Mouse (Mus musculus) neutrophil, adult 5-6 weeks (primary cell): ENCODE data around the gene Hoxc11. TPM values are rescaled to one million over a fixed set of nuclear protein-coding genes. Genes with fewer than 3 reads are reported as not detected.

Experiments
- ATAC-seq: fragments of 151-379, 151-347 bp; 2 replicates; pipeline ENCODE4 v1.8.0; 2017; ENCODE audit warnings: mild to moderate bottlenecking, moderate TSS enrichment; ENCODE audit not compliant: insufficient number of reproducible peaks, poor library complexity, low FRiP score, severe bottlenecking; ENCODE audit errors: extremely low read depth
- total RNA-seq: library from RNA; stranded (forward); fragments of 200-1000 nt; gene quantifications from 2 replicates; pipeline ENCODE4 v1.2.3, GENCODE M21; 2017

Hoxc11 gene
- total RNA-seq, 1 experiment from 2014 or later: not detected

DNA sequence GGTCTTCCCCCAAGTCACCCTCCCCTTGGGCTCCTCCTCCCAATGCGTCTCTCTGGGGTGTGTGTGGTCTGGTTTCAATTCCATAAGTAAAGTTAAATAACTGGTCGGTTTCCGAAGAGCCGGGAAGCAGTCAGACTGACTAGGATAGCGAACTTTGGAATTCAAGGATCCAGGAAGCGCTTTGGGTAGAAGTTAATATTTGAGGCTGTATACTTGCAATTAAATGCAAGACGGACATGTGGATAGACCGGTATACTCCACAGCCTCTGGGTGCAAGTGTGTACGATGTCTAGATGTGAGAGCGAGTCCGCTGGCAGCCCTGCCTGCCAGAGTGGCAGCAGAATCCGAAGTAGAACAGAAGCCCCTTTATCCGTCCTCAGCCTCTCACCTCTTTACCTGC, 8.3 kb downstream of the Hoxc11 start:
- ATAC-seq: no peak

DNA sequence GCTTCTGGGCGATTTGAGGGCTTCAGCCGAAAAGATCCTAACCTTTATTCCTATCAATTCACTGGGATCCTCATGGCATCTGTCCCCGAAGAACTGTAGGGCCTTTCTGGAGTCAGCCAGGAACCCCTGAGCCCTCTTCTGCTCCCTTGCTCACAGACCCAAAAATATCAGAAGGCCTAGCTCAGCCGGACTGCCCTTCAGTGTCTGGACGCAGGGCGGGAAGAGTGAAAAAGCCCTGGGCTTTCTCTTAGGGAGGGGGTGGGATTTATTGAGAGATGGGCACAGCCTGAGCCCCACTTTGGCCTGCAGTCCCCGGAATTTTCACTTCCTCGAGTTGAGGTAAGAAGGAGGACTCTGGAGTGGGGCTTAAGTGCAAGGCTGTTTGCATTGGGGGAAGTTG, 9.0 kb downstream of the Hoxc11 start:
- ATAC-seq: no peak

DNA sequence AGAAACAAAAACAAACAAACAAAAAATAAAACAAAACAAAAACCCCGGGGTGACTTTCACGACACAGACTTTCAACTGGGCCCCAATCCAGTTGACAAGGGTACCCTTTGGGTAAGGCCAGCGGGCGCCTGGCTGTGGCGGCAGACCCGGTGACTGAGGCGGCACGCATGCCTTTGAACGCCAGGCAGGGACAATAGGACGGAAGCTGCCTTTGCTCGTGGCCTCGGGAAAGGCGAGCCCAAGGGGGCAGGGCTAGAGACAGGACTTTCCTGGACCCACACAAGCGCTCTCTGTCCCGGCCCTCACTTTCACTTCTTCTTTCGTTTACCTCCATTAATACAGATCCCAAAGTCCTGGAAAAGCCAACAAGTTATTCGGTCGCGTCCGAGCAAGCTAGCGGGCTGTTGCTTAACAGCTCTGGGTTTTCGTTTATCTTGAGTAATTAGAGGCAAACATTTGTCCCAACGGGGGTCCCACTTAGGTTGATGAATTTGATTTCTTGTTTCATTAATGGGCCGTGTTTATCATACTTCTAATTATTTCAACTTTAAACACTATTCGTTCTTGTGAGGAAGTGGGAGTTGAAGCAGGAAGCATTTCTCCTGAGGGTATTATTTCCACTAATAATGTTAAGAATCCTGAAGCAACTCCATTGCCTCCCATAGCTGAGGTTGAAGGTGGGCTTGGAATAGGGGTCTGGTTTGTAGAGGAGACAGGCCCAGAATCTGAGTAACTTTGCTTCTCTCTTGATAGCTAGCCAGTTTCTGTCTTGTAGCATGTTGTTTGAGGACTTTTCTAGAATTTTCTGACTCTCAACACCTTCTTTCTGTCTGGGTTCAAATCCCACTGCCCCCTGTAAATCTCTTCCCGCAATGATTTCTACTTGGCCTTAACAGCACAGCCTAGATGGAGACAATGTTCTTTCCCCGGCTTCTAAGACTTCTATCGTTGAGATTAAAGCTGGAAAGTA, 9.7 kb downstream of the Hoxc11 start:
- ATAC-seq: no peak

DNA sequence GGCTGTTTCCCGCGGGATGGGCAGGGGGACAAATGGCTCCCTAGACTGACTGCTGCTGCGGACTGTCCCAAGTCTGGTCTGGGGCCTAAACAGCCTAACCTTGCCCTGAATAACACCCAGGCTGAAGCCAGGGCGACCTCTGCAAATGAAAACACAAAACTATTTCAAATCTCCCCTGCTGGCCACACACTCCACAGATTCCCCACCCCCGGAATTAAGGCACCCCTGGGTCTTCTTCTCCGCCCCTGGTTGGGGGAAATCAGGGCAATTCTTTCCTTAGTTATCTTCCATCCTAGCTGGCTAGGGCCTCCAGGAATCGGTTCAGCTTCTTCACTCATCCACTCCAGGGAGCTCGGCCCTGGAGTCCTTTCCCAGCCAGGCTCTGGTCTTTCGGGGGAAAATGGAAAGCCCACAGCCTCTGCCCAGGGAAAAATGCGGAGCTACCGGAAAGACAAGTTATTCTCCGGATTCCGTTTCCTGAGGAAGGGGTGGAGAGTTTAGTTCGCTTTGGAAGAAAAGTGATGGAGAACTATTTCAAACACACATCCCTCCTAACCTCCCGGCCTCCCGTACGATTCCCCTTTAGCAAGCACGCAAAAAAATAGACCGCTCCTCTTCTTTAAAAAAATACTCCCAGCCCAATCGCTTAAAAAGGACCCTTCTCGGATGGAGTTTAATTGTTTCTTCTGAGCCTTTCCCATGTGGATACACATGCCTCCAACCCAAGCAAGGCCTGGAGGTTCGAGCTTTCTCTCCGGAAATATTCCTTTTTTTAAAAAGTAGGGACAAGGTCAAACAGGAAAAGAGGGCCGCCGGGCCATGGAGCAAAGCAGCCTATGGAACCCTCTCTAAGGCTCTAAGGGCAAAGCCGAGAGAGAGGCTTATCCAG, 11.0 kb downstream of the Hoxc11 start:
- no peak for ATAC-seq

DNA sequence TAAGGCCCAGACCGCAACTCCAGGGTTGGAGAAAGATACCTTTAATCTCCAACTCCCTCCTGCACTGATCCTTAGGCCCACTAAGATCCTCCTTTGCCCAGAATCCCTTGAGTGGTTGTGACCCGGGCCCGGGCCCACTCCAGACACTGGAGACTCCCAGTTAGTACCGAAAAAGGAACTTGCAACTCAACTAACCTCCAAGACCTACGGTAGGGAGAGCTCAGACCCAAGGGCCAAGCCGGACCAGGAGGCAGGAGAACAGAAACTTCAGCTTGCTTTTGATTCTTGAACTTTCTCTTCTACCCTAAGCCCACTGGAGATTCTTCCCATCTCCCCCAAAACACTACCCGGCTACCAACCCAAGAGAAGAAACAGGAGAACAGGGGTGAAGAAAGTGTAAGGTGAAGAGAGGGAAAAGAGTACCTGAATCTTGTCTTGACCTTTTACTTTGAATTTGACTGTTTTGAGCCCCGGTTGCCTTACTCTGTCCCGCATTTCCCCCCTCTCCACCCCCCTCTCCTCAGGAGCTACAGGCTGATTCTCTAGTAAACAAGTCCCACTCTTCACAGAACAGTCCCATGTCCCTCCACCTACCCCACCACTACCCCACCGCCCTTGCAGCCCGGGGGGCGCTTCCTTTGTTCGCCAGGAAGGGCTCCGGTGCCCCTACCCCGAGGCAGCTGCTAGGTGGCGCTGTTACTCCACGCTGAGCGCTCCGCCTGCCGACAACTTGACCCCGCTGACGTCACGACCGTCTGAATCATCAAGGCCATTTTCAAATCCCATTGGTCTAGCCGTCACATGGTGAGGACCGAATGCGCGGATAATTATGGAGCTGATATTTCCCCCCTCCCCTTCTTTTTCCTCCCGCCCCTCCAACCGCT, 11.9 kb downstream of the Hoxc11 start:
- peak; percentile 36; the same call in 1 of the 2 replicates for ATAC-seq

DNA sequence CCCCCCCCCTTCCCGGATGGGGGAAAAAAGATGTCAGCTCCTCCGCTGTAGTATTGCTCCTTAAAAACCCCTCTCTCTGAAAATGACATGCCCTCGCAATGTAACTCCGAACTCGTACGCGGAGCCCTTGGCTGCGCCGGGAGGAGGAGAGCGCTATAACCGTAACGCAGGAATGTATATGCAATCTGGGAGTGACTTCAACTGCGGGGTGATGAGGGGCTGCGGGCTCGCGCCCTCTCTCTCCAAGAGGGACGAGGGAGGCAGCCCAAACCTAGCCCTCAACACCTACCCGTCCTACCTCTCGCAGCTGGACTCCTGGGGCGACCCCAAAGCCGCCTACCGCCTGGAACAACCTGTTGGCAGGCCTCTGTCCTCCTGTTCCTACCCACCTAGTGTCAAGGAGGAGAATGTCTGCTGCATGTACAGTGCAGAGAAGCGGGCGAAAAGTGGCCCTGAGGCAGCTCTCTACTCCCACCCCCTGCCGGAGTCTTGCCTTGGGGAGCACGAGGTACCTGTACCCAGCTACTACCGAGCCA, 12.6 kb downstream of the Hoxc11 start, which contains the start of gene Hoxc10:
Gene Hoxc10, plus strand, starts transcription at position 21 of the 536 bp plus-strand sequence.
- ATAC-seq: 0 out of 2 replicates have a peak, but pooled peaks have one; percentile 18

DNA sequence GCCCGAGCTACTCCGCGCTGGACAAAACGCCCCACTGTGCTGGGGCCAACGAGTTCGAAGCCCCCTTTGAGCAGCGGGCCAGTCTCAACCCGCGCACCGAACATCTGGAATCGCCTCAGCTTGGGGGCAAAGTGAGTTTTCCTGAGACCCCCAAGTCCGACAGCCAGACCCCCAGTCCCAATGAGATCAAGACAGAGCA, 13.0 kb downstream of the Hoxc11 start, which contains the start of gene Hoxc5:
Gene Hoxc5, plus strand, starts transcription at position 132 of the 199 bp plus-strand sequence.
- no peak for ATAC-seq

DNA sequence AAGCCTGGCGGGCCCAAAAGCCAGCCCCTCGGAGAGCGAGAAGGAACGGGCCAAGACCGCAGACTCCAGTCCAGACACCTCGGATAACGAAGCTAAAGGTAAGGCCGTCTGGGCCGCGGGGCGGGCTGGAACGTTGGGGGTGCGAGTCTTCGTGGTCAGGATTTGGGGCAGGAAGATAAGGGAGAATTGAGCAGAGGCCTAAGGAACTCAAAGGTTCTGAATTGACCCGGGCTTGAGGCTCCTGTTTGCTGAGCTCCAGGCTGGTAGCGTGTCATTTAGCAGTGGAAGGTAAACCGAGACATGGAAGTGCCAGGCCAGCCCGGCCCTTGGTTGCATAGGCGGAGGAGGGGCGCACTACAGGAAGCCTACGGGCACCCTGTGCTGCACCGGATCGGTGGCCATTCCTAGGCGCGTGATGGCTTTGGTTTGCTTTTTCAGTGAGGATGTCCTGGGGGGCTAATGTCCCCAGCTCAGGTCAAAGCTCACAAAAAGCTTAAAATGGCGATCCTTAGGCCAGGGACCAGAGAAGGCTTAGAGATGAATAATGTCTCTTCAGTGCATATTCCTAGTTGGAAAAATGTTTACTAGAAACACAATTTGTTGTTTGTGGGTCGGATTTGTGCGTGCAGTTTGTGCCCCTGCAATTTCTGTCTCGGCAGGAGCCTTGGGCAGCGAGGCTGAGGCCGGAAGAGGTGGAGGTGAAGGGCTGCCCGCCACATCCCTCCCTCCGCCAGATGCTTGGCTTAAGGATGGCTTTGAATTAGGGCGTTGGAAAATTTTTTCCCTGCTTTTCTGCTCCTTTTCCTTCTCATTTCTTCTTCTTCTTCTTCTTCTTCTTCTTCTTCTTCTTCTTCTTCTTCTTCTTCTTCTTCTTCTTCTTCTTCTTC, 13.5 kb downstream of the Hoxc11 start:
- ATAC-seq: no peak

DNA sequence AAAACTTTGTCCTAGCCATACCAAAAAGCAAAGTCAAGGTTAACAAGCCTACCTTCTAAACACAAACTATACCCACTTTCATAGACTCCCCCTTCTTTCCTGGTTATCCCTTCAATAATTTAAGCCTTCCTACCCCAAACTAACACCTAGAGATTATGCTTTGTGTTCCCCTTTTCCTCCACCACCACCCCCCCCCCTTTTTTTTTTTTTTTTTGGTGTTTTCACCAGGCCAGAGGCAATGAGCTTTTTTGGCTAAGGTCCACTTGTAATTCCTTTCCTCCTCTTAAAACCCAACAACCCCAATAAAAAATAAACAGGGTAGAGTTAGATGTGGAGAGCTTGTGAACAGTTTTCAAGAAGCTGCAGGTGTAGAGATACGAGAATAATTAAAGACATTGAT, 15.1 kb downstream of the Hoxc11 start:
- no peak for ATAC-seq

DNA sequence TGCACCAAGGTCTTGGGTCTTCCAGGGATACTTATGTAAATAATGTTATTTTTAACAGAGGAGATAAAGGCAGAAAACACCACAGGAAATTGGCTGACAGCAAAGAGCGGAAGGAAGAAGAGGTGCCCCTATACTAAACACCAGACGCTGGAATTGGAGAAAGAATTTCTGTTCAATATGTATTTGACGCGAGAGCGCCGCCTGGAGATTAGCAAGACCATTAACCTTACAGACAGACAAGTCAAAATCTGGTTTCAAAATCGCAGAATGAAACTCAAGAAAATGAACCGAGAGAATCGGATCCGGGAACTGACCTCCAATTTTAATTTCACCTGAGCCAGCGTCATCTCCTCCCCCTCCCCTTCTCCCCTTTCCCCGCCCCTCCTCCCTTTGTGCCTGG, 16.5 kb downstream of the Hoxc11 start:
- ATAC-seq: no peak

DNA sequence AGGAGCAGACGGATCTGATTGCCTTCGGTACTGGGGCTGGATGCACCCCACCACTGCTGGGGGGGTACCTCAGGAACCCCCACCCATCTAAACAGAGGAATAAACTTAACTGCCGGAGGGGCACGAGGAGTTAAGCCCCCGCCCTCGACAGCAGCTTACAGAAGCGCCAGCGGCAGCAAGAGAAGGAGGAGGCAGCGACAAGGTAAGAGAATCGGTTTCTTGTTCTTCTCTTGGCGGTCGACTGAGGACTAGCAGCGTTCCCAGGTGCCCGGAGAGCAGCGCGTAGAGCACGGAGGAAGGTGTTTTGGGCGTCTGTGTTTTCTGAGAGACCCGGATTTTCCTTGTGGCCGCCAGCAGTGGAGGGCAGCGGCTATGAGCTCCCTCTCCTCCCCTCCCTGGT, 18.0 kb downstream of the Hoxc11 start:
- ATAC-seq: no peak

DNA sequence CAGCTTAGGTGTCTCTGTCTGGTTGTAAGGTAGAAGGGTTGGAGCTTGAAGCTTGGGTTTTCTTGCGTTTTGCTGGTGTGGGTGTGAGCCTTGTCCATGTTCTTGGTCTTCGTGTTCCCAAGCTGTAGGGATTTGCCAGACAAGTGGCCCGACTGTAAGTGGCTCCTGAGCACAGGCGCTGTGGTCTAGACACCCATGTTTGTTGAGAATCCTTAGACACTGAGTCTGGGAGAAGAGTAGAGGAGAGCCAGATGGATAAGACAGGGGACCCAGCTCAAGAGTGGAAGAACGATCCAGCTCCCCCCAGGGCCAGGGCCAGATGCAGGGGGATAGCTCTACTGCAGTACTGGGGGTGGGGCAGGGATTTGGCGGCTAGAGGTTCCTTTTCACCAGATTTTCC, 18.5 kb downstream of the Hoxc11 start:
- ATAC-seq: no peak

DNA sequence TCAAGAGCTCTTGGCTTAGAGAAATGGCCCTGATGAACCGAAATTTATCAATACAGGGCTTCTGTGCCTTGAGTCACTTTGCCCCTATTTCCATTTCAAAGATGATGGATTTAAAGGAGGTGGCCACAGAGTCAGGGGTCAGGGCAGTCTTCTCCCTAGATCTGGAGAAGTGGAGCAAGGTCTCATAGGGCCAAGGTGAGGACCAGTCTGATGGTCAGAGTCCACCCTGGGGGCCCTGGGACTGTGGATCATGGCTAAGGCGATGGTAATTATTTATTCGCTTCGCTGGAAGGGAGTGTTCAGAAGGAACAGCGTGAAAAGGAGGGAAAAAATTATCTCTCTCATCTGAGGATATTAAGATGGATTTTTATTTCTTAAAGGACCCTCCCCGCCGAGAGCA, 20.8 kb downstream of the Hoxc11 start:
- ATAC-seq: no peak

DNA sequence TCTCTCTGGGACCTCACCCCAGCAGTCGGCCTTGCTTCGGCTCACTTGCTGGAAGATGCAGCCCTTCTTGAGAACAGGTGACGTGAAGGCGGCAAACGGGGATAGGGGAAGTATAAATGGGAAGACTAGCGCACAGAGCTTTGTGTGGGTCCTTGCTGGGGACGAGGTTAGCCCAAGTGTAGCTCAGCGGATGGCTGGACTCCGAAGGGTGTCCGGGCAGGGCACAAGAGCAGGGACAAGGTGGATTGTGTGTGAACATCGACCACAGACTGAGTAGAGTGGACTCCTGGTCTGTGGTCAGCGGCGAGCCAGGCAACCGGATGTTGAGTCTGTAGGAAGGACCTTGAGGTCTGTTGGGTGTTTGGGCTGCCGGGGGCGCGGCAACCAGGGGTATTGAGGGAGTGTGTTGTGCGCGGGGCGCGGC, 21.5 kb downstream of the Hoxc11 start:
- ATAC-seq: no peak

DNA sequence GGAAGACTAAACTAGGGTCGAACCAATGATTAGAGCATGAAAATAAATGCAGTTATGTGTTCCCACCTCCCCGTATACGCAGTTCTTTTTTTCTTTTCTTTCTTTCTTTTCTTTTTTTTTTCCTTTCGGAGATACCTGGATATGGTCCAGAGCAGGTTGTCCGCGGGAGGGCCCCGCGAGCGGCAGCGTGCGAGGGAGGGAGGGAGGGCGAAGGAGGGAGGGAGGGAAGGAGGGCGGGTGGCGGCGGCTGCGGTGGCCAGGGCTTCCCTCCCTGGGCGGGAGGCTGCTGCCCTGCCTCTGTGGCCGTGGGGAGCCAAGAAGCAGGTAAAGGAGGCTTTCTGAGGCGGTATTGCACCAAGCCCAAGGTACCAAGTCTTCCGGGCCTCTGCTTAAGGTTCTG, 21.9 kb downstream of the Hoxc11 start, which contains the start of gene Hoxc9:
Gene Hoxc9, plus strand, starts transcription at position 269 of the 400 bp plus-strand sequence.
- no peak for ATAC-seq

DNA sequence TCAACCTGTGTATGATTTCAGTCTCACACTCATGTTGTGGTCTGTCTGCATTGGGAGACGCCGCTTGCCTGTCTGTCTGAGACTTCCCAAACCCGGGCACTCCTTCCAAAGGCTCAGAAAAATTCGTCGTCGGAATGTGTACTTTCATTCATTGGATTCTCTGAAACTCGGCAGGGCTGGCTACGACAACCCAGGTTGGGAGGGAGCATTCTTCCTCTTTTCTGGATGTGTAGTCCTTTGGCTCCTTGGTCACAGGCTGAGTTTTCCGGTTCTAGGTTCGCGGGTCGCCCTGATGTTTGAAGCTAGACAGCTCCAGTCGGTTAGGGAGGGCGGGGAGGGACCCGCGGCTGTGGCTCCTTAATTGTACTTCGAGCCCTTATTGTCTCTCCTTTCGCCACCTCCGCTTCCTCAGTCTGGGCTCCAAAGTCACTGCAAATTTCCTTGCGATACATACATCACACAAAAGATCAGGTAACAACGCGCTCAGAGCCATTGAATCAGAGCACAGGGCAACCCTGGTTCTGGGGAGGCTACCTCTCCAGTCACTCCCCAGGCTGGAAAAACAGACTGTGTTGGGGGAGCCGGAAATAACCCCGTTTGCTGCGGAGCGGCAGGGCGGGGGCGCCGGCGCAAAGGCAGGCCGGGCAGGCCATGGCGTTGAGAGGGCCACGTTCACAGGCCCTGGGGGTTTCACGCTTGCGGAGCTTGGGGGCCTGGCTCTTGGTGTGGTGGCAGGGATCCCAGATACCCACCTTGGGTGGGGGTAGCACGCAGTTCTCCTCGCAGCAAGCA, 22.6 kb downstream of the Hoxc11 start:
- no peak for ATAC-seq

DNA sequence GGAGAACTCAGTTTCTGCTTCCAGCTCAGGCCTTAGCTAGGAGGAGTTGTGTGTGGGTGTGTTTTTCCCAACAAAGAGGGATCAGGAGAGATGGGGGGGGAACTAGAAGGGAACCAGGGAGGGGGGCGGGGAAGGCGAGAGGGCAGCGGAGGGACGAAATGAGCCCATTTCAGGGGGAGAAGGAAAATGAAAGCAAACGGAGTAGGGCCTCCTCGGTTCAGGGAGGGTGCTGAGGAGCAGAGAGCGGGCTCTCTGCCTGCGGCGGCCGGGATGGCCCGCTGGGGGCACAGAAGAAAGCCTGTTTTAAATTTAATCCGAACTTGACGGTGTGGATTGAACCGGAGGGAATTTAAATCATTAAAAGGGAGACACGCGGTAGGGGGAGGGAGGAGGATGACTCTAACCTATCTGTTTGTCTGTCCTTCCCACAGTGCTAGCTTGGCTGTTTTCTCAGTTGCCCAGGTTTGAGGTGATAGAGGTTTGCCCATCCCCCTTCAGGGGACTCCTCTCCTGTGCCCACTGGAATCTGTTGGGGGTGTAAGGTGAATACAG, 23.3 kb downstream of the Hoxc11 start:
- ATAC-seq: no peak
